Mouse (Mus musculus): ENCODE measurements at regions not wholly inside any gene's neighbourhood (a gene's known extent, or its start where the extent isn't known, plus 50 kb on each side); places are given as distances from the start of the nearest gene placed in this dataset.
"Not testable (repeated sequence)": the region's sequence is repeated elsewhere in the genome, so short reads cannot be mapped to it uniquely, and the experiment has no call there.

DNA sequence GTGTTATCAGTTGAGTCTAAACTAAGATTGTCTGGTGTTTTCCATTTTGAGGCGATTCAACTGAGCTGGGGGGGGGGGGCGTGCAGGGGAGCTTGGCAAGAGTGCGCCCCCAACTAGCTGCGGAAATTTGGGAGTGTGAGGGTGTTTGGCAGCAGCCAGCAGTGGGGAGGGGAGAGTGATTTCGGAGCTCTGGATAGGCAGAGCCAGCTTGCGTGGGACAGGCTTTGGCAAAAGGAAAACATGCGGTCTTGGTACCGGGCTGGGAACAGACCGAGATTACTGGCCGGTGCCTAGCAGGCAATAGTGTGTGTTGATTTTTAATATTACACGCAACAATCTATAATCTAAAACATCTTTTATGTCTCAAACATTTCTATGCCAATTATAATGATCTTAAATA is 199.4 kb upstream of the Cdk6 start:
- DNase-seq, result not testable (repeated sequence)

DNA sequence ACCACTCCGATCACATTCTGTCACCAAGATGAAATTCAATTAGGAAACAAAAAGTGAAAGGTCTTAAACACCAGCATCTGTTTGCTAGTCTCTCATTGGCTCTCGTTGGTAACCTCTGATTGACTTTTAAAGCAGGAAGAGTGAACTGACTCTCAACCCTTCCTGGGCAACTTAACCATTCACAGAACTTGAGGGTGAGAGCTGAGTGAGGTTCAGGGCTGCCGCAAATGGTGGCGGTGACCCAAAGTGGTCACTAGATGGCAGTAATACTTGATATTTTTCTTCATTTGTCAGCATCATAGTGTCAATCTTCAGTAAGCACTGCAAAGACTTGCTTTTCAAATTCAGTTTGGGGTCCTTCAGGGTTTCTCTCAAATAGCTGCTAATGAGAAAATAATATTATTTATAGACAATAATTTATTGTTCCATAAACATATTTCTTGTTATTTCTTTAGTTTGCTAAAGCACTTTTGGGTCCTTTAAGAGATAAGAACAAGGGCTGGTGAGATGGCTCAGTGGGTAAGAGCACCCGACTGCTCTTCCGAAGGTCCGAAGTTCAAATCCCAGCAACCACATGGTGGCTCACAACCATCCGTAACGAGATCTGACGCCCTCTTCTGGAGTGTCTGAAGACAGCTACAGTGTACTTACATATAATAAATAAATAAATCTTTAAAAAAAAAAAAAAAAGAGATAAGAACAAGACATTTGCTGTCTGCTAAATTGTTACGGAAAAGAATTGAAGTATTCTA is 194.6 kb upstream of the Cdk6 start:
- DNase-seq, result peak; percentile 33 to 38

- not testable (repeated sequence) for DNase-seq
These were observed 191.4 kb upstream of the Cdk6 start for GRCm38 (mm10) chr5:3149886-3150285.

- not testable (repeated sequence) for DNase-seq
These were observed 190.5 kb upstream of the Cdk6 start for GRCm38 (mm10) chr5:3150766-3151165.

DNA sequence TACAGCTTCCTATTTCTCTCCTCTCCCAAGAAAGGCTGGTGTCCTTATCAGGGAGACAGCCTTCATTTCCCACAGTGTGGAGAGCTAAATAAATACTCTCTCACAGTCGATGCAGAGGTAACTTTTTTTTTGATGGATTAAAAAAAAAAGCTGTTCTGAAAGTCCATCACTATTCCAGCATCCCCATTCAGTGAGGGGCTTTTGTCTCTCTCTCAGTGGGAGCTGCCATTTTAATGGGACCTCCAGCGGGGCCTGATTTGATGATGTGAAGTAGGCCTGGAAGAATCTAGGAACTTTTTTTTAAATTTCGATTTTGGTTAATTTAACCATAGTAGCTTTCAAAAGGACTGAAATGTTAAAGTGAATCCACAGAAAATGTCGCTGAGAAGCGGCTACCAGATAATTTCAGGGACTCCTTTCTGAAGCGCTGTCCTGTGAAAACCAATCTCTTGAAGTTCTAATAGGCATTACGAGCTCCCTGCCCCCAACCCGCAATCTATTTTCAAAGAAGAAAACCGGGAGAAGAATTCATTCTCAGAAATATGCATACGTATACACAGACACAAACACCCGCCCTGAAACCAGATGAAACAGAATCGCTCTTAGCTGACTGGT is 189.6 kb upstream of the Cdk6 start:
- DNase-seq, result not testable (repeated sequence)

DNA sequence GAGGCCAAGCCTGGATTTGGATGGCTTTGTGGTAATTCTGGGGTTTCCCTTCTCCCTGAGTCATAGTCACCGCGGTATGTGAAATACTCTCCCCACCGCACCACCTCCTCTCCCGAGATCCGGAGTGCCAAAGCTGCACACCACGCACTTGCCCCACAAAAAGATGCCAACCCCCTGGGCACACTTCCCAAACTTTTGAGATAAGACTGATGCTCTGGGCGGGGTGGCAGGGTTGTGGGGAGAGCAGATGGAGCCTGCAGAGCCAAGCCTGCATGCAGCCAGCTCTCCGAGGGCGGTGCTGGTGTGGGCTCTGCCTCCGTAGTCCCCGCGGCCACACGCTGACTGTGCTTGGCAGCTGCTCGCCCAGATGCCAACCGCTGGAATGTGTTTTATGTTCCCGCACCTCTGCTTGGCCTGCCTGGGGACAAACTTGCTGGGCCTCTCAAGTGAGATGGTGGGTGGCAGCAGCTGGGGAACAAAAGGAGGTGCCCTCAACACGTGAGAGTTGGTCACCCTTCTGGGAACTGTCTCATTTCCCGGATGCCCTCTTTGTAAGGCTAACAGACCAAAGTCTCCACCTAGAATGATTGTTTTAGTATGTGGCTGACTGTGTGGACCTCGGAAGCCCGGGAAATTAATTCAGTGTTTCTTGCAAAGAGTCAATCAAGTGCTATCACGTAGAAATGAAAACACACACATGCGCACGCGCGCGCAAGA is 189.0 kb upstream of the Cdk6 start:
- DNase-seq, result peak; percentile 26 to 34

- DNase-seq, result not testable (repeated sequence)
These were observed 175.8 kb upstream of the Cdk6 start for GRCm38 (mm10) chr5:3165511-3165910.

DNA sequence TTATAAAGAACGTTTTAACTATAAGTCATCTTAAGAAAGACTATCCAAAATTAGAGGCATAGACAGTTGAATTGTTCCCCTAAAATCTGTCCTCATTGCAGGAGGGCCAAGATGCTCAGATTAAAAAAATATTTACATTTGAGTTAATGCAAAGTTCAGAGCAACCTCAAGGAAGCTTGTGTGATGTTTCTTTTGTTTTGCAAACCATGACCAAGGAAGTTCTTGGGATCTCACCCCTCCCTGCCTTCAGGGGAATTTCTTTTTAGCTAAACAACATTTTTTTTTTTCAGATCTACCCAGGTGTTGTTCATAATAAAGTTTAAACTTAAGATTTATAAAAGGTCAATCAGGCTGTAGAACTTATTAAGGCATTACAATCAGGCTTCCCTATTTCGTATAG is 174.8 kb upstream of the Cdk6 start:
- DNase-seq, result not testable (repeated sequence)

DNA sequence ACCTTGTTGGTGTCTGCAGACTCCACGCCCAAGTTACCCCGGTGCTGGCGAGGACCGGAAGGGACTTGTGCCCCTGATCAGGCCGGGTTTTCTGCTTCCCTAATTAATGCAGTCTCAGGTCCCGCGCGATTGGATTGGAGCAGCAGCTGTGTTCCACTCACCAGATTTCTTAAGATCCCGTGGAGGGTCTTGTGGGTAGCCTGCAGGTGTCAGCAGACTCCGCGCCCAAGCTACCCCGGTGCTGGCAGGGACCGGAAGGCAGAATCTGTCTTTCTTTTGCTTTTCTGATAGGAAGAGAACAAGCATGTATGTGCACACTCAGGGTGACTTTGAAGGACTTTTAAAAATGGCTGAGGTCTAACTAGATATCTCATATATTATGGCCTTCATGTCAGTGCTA is 147.7 kb upstream of the Cdk6 start:
- not testable (repeated sequence) for DNase-seq

DNA sequence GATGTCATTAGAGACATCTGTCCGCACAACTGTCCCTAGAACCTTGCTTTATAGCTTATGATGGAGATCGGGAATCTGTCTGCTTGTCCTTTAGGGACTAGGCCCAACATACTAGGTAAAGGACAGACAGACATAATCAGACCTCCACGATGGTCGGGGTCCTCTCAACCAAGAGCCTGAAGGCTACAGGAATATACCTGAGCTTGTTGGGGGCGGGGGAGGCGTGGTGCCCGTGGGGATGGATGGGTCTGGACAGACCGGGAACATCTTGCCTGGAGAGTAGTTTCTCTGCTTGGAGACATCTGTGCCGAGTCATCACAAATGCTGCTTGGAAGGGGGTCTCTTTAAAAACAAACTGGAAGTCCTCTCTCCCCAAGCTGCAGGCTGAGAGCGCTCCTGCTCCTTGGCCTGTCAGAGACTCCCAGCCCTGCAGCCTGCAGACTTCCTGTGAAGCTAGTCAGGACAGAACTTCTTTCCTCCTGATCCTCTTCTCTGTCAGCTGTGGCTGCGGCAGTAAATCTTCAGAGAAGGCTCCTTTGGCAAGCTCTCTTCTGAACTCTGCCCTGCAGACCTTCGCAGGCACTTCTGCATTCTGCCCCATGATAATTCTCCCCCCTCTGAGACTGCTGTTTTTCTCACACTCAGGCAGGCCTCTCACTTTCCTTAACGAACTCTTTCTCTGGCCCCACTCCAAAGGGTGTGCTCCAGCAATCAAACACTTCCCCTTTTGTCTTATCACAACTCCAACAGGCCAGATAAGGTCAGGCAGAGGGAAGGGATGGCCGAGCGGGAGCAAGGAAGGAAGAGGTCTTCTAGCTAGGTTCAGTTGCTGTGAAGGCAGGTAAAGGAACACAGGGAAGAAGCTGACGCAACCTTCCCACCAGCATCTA is 143.1 kb upstream of the Cdk6 start:
- no peak for DNase-seq

DNA sequence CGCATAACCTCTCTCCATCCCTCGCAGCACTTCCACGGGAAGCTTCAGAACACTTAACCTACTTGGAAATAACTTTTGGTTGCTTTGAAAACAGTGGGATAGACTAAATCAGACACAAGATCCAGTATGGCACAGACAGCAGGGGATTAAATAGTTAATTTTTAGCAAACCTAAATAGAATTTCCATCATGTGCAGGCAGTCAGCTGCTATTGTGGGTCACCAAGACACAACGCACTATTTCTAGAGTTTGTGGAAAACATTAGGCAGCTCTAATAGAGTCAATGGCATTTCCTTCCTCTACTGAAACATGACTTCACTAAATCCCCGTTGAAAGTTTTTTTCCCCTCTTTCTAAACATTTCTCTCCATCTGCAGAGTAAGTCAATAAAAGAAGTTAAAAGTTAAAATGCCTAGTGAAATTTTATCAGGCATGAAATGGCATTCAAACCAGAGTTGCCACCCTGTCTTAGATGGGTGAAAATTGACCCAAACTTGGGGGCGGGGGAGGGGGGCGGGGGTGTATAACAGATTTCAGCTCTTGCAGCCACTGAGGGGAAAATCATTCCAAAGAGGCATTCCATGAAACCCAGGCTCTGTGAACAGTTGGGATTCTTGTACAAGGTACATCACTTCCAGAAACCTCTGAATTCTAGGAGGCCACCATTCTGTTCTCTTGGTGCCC is 142.3 kb upstream of the Cdk6 start:
- DNase-seq, result not testable (repeated sequence)

- not testable (repeated sequence) for DNase-seq
These were observed 135.1 kb upstream of the Cdk6 start for GRCm38 (mm10) chr5:3206160-3206559.

DNA sequence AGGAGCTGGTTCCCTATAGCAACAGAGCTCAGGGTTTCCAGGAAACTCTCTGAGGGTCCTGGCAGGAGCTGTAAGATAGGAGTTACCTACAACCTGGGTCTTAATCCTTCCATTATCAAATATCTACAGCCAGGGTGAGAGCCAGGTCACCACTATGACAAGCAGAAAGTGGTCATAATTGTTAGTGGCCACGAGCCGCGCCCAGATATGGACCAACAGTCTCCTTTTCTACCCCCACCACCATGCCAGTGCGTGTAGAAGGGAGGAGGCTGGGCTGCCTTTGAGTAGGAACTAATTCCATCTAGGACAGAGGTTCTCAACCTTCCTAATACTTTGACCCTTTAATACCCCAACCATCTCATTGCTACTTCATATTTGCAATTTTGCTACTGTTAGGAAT is 133.0 kb upstream of the Cdk6 start:
- not testable (repeated sequence) for DNase-seq

DNA sequence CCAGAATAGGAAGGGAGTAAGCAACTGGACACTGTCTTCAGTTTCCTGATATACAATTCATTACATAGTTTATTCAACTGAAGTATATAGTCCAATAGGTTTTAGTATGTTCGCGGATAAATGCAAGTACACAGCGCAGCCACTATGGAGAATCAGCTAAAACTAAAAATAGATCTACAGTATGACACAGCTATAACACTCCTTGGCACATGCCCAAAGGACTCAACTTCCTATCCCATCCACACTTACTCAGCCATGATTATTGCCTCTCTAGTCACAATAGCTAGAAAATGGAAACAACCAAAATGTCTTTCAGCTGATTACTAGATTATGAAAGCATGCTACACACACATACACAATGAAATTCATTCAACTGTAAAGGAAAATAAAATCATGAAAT is 130.0 kb upstream of the Cdk6 start:
- DNase-seq, result no peak

DNA sequence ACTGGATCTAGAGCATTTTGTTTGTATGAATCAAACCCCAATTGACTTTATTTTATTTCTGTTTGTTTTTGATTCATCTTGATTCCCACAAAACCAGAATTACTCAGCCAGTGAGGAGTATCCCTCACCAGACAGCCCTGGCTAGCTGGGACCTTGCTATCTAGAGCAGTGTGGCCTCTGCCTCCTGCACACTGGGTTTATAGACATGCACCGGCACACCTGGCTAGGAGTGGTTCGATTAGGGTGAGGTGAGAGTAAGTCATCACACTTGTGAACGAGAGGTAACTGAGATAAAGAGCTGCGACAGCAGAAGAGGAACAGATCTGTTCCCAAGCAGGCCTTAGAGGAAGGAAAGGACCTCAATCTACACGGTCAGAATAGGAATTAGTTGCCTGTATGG is 125.2 kb upstream of the Cdk6 start:
- no peak for DNase-seq

GRCm38 (mm10) chr5:3219230-3219629 is 122.1 kb upstream of the Cdk6 start:
- DNase-seq, result no peak

GRCm38 (mm10) chr5:3219770-3220169 is 121.5 kb upstream of the Cdk6 start:
- no peak for DNase-seq

DNA sequence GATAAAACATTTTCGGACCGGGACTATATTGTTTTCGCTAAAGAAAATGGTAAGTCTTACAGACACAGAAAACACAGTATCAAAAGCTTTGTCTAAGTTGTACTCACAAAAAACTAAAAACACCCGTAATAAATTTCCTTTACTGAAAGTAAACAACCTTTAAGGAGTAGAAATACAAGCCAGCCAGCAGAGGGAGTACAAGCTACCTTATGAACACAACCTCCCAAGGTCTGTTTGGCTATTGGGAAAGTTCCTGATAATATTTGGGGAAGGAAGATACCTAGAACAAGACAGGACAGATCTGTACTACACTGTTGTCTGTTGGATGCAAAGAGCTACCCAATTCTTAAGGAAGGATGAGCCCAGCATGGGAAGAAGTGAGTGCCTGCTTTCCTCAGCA is 117.5 kb upstream of the Cdk6 start:
- DNase-seq, result peak; percentile 9 to 14

DNA sequence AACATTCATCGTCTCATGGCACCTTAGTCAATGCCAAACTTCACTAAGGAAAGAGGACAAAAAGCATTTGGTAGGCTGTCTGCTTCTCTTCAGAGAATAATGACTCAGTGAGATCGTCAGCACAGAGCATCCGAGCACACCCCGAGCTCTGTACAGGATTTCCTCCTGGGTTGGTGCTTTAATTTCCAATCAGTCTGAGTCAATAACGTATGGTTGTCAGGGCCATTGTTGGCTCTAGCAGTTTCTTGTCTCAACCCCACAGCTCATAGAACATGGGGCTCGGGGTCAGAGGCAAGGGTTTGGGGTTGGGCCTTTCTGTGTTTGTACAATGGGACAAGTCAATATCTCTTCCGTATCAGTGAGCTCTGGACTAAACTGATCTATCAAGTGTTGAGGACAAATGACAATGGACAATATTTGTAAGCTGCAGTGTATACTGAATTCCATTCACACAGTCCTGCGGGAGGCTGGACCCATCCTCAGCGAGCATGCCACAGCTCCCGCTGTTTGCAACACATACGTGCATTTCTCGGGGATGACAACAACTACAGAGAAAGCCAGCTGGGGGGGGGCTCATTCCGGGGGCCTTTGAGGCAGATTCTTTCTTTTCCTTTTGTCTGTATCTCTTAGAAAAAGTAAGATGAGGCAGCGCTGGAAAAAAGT is 116.8 kb upstream of the Cdk6 start:
- DNase-seq, result not testable (repeated sequence)

- not testable (repeated sequence) for DNase-seq
These were observed 115.9 kb upstream of the Cdk6 start for GRCm38 (mm10) chr5:3225358-3225757.

DNA sequence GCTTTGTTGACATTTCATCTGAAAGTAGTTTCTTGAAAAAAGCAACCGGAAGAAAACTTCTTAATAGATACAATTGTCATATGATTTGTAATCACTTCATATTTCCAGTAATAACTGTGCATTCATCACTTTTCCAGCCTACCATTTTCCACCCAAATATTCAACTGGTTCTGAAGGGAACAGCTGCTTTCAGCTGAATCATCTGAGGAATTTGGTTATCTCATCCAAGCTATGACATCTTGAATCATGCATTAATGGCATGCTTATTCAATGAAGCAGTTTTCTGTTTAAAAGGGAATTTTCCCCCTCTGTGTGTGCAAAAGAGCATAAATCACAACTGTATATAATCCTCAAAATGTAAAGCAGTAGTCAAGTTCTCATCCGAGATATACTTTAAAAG is 97.2 kb upstream of the Cdk6 start:
- DNase-seq, result not testable (repeated sequence)

GRCm38 (mm10) chr5:3247333-3247732 is 94.0 kb upstream of the Cdk6 start:
- no peak for DNase-seq
